In genomic region chr19:42355476-42355875, GRCm38 (mm10) we compare ENCODE assay signal across 4 mouse cellular contexts.
"Had no signal": no experiment of that assay in that cellular context is flagged by ENCODE, and none has a peak within 500 bp of the region (broad histone marks: within the 10 kb centered on the region; RNA-seq: fewer than 3 reads in every experiment).

No protein-coding gene starts in this region.

- DNase-seq: kidney, adult 2 months; liver, postnatal 0 days; lung, embryonic 14.5 days; thymus, postnatal 36 days had no signal
